Mouse (Mus musculus): ENCODE data around the gene Fntb.

- TF ChIP-seq CTCF (IDR thresholded peaks at IDR 0.05; ENCODE audit: low read depth, low read length) (no peak), GATA2 (IDR thresholded peaks at IDR 0.05; ENCODE audit: borderline replicate concordance, low read depth, low read length) (no peak)
Observed at GRCm38 (mm10) chr12:76920398-76920797, 155.0 kb downstream of the Fntb start.
